In genomic region chr19:23152771-23153605, GRCm38 (mm10) we compare ENCODE assay signal across 19 mouse cellular contexts. TPM values are rescaled to one million over a fixed set of nuclear protein-coding genes. Genes with fewer than 3 reads are reported as not detected.
A peak's percentile ranks its signal among the peaks of the same experiment; 100 is the strongest.
DNase-seq lines count a peak whose midpoint lies in the region; ATAC-seq and TF ChIP-seq lines count a peak whose summit lies in the region.
"Had no signal": no experiment of that assay in that cellular context is flagged by ENCODE, and none has a peak within 500 bp of the region (broad histone marks: within the 10 kb centered on the region; RNA-seq: fewer than 3 reads in every experiment).

No protein-coding gene starts in this region.

- peak overlapping the region; percentile 55; the same call in 1 of the 2 replicates for H3K4me2 ChIP-seq in heart, embryonic 13.5 days
- H3K4me2 ChIP-seq in liver, embryonic 12.5 days, result peak overlapping the region; percentile 75
- no peak overlapping the region for H3K4me2 ChIP-seq in stomach, postnatal 0 days (replicated peaks; ENCODE audit: low read depth)
- H3K4me2 ChIP-seq: embryonic facial prominence, embryonic 12.5 days had no signal

- no peaks in the 10 kb centered on the region for H3K27me3 ChIP-seq in heart, embryonic 13.5 days (replicated peaks)
- H3K27me3 ChIP-seq in liver, embryonic 12.5 days (replicated peaks), result no peaks in the 10 kb centered on the region
- H3K27me3 ChIP-seq in stomach, postnatal 0 days (ENCODE audit: control insufficient read depth, insufficient read depth, low read length), result no peaks in the 10 kb centered on the region
- H3K27me3 ChIP-seq: CH12.LX, Patski had no signal

- H3K27ac ChIP-seq in heart, embryonic 13.5 days (replicated peaks), result no peak overlapping the region
- peak overlapping the region; percentile 95 for H3K27ac ChIP-seq in ES-E14 (ENCODE audit: insufficient read depth, low read depth, low read length, poor library complexity, severe bottlenecking)
- H3K27ac ChIP-seq in liver, embryonic 12.5 days, result peak overlapping the region; percentile 88
- no peak overlapping the region for H3K27ac ChIP-seq in stomach, postnatal 0 days (replicated peaks)
- H3K27ac ChIP-seq: embryonic facial prominence, embryonic 12.5 days; limb, embryonic 13.5 days had no signal

- no peak for ATAC-seq in heart, embryonic 13.5 days (ENCODE audit: extremely low read depth, insufficient number of reproducible peaks, low FRiP score, low TSS enrichment)
- peak; percentile 13; the same call in 1 of the 2 replicates for ATAC-seq in liver, embryonic 12.5 days
- no peak for ATAC-seq in stomach, postnatal 0 days (ENCODE audit: low FRiP score, low TSS enrichment)
- ATAC-seq: hindbrain, embryonic 16.5 days; intestine, postnatal 0 days; lung, postnatal 0 days; Patski had no signal

- TF ChIP-seq CTCF in stomach, postnatal 0 days (IDR thresholded peaks at IDR 0.05; ENCODE audit: low read depth), result no peak

- peak; percentile 36 to 50 for DNase-seq in cerebellum, postnatal 25 days
- DNase-seq in cerebellum, adult 8-10 months, result no peak
- DNase-seq in heart, adult 9 months (ENCODE audit: low spot score in 2 of 2), result no peak
- no peak for DNase-seq in ES-E14 (ENCODE audit: low read depth, low spot score)
- no peak for DNase-seq in adrenal gland, postnatal 4 days (ENCODE audit: low spot score in 2 of 2)
- no peak for DNase-seq in stomach, postnatal 0 days (ENCODE audit: low spot score)
- DNase-seq: kidney, postnatal 10 days; midbrain, embryonic 14.5 days; thymus, adult 18-20 months had no signal

- in situ Hi-C loops in ES-E14 (cut with MboI; ENCODE audit: low sequenced_read_pairs in 2 of 2, unreplicated experiment in 2 of 2), result no loop called here

- no peak overlapping the region for H3K4me3 ChIP-seq in heart, embryonic 13.5 days
- H3K4me3 ChIP-seq in ES-E14 (ENCODE audit: insufficient read depth in 1 of 2, low read depth in 1 of 2, low read length in 2 of 2, poor library complexity in 1 of 2, severe bottlenecking in 1 of 2), result peak overlapping the region; percentile 32 to 63
- H3K4me3 ChIP-seq in liver, embryonic 12.5 days, result peak overlapping the region; percentile 46
- no peak overlapping the region for H3K4me3 ChIP-seq in stomach, postnatal 0 days (ENCODE audit: low read depth, low read length)
- H3K4me3 ChIP-seq: embryonic facial prominence, embryonic 12.5 days; limb, embryonic 13.5 days; myocyte had no signal

- WGBS in heart, embryonic 13.5 days, result 62% methylated on average over 25 of the region's 25 CpGs
- WGBS in liver, embryonic 12.5 days (ENCODE audit: insufficient replicate concordance), result 57% methylated on average over 25 of the region's 25 CpGs
- WGBS in stomach, postnatal 0 days, result 59% methylated on average over 25 of the region's 25 CpGs

- H3K4me1 ChIP-seq in heart, embryonic 13.5 days, result peaks cover 27% of the 10 kb centered on the region
- H3K4me1 ChIP-seq in ES-E14 (ENCODE audit: control insufficient read depth in 2 of 2, insufficient read depth in 2 of 2, low read length in 2 of 2, poor library complexity in 1 of 2), result peaks cover 16 to 30% of the 10 kb centered on the region in 2 experiments
- peaks cover 65% of the 10 kb centered on the region for H3K4me1 ChIP-seq in liver, embryonic 12.5 days
- H3K4me1 ChIP-seq in stomach, postnatal 0 days (replicated peaks; ENCODE audit: control insufficient read depth, insufficient read depth), result peaks cover 6% of the 10 kb centered on the region; the same call in 1 of the 2 replicates

- TF ChIP-seq EP300 in stomach, postnatal 0 days (optimal IDR thresholded peaks at IDR 0.05), result no peak

- no peak overlapping the region for H3K9ac ChIP-seq in heart, embryonic 13.5 days
- H3K9ac ChIP-seq in ES-E14 (ENCODE audit: insufficient read depth, low read depth, low read length, poor library complexity, severe bottlenecking), result peak overlapping the region; percentile 75
- peak overlapping the region; percentile 67 for H3K9ac ChIP-seq in liver, embryonic 12.5 days
- H3K9ac ChIP-seq in stomach, postnatal 0 days (ENCODE audit: low read length), result no peak overlapping the region
- H3K9ac ChIP-seq: embryonic facial prominence, embryonic 12.5 days; limb, embryonic 13.5 days had no signal

- no peaks in the 10 kb centered on the region for H3K9me3 ChIP-seq in heart, embryonic 13.5 days
- no peaks in the 10 kb centered on the region for H3K9me3 ChIP-seq in ES-E14 (ENCODE audit: control insufficient read depth, insufficient read depth, low read depth, low read length)
- H3K9me3 ChIP-seq in liver, embryonic 12.5 days (replicated peaks), result no peaks in the 10 kb centered on the region
- no peaks in the 10 kb centered on the region for H3K9me3 ChIP-seq in stomach, postnatal 0 days (ENCODE audit: control insufficient read depth, low read length)
- H3K9me3 ChIP-seq: embryonic facial prominence, embryonic 12.5 days; limb, embryonic 13.5 days had no signal

- H3K36me3 ChIP-seq in heart, embryonic 13.5 days, result no peaks in the 10 kb centered on the region
- H3K36me3 ChIP-seq in ES-E14 (ENCODE audit: control insufficient read depth, insufficient read depth, low read length, poor library complexity, severe bottlenecking), result peaks cover 13% of the 10 kb centered on the region
- H3K36me3 ChIP-seq in liver, embryonic 12.5 days, result no peaks in the 10 kb centered on the region
- no peaks in the 10 kb centered on the region for H3K36me3 ChIP-seq in stomach, postnatal 0 days (ENCODE audit: control insufficient read depth, insufficient read depth, low read length)
- H3K36me3 ChIP-seq: embryonic facial prominence, embryonic 12.5 days; limb, embryonic 13.5 days had no signal

TF ChIP-seq in ES-E14, 5 proteins besides CTCF, POLR2A, EP300 and RAD21:
- TF ChIP-seq ZC3H11A (IDR thresholded peaks at IDR 0.05; ENCODE audit: borderline replicate concordance, low read depth, low read length), result no peak
- no peak for TF ChIP-seq ZNF384 (IDR thresholded peaks at IDR 0.05; ENCODE audit: low read depth, low read length)
- TF ChIP-seq HCFC1 (IDR thresholded peaks at IDR 0.05; ENCODE audit: borderline replicate concordance, insufficient read depth, low read length), result no peak
- TF ChIP-seq CHD2 (IDR thresholded peaks at IDR 0.05; ENCODE audit: low read depth, low read length), result no peak
- no peak for TF ChIP-seq MAFK (IDR thresholded peaks at IDR 0.05; ENCODE audit: insufficient read depth, low read depth, low read length)

RNA-seq across cellular contexts. Expression of gene Klf9, which starts 12.0 kb away (rescaled TPM):
- 2.2 and 2.4 TPM in 2 replicates for polyA plus RNA-seq in heart, embryonic 13.5 days (2015; fragmentation: Nextera tagmentation; extraction: Ambion mirVana)
- total RNA-seq in ES-E14 (2012; rRNA removed), result 90.8 and 173 TPM in 2 replicates
- 2.1 and 2.7 TPM in 2 replicates for polyA plus RNA-seq in liver, embryonic 12.5 days (2016; fragmentation: Nextera tagmentation; extraction: Ambion mirVana)
- 10 to 100 TPM; 44.4 to 51.1 TPM for total RNA-seq in adrenal gland, postnatal 4 days (2021)
- polyA plus RNA-seq in stomach, postnatal 0 days (2015; fragmentation: Nextera tagmentation; extraction: Ambion mirVana), result 11.3 and 17.4 TPM in 2 replicates
- total RNA-seq: CH12.LX had no signal

Comparison
In these comparisons a context has a peak if more than half of its experiments do, and no peak if none do; other contexts are left out.
1. DNase-seq: peak in cerebellum, postnatal 25 days (2 of 2); none in cerebellum, adult 8-10 months (single experiment), heart, adult 9 months (0 of 2), ES-E14 (single experiment), adrenal gland, postnatal 4 days (0 of 2) and stomach, postnatal 0 days (single experiment).
2. H3K27ac ChIP-seq: peak in ES-E14 (single experiment) and liver, embryonic 12.5 days (single experiment); none in heart, embryonic 13.5 days (single experiment) and stomach, postnatal 0 days (single experiment).
3. H3K4me3 ChIP-seq: peak in ES-E14 (2 of 2) and liver, embryonic 12.5 days (single experiment); none in heart, embryonic 13.5 days (single experiment) and stomach, postnatal 0 days (single experiment).
4. H3K9ac ChIP-seq: peak in ES-E14 (single experiment) and liver, embryonic 12.5 days (single experiment); none in heart, embryonic 13.5 days (single experiment) and stomach, postnatal 0 days (single experiment).